Mouse (Mus musculus) cerebellum, adult 11-12 months (tissue): Measurements from ENCODE around the gene Tmem53.
A peak's percentile ranks its signal among the peaks of the same experiment; 100 is the strongest.

Experiments used
- DNase-seq: peaks from one replicate; pipeline ENCODE4 v3.0.0; 2022

Gene Tmem53

GRCm38 (mm10) chr4:117283271-117284191 lies 31.8 kb downstream of the Tmem53 start:
- DNase-seq = no peak

DNA sequence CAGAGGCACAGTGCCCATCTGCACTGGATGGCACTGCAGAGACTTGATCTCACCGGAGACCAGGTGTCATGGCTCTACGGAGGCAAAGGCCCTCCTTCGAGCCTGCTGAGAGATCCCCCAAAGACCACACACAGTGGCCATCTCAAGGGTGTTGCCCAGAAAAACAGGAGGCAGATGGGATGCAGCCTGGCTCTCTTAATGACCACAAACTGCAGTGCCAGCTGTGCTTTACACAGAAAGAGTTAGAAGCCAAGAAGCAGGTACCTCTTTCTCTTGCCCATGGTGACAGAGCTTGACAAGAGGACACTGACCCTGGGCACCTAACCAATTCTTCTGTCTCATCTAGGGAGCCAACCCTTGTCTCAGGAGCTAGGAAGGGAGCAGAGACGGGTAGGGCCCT lies 32.6 kb downstream of the Tmem53 start:
- DNase-seq = no peak

- DNase-seq = no peak
Measured at GRCm38 (mm10) chr4:117288277-117288926, 36.7 kb downstream of the Tmem53 start.

DNA sequence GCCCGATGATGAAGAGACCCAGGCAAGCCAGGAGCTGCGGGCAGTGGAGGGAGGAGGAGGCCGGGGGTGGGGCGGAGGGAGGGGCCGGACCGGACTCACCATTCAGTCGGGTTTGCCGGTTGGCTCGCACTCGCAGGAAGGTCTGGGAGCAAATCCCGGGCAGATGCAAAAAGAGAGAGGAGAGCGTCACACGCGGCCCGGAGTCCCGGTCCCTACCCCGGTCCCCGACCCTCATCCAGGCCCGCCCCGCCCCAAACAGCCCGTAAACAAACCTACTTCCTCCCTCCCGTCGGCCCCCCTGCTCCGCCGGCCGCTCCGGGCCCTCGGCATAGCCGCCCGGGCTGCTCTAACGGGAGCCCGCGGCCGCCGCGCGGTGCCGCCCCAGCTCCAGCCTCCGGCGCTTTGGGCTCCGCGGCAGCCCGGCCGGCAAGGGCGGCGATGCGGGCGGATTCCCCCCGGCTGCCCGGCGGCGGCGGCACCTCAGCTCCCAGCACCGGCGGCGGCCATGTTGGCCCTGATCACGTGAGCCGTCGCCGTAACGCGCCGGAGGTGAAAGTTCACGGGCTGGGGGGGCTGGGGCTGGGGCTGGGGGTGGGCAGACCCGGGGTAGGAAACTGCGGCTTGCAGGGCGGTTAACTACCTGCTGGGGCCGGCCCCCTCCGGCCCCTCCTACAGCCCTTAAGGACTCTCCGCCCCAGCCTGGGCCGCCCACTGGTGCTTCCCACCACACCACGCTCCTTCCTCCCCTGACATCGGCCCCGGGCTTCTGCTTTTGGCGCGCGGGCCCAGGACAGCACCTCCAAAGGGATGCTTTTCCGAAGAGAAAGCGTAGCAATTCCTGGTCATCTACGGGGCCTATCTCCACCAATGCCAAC lies 37.4 kb downstream of the Tmem53 start:
- DNase-seq = peak; percentile 71

DNA sequence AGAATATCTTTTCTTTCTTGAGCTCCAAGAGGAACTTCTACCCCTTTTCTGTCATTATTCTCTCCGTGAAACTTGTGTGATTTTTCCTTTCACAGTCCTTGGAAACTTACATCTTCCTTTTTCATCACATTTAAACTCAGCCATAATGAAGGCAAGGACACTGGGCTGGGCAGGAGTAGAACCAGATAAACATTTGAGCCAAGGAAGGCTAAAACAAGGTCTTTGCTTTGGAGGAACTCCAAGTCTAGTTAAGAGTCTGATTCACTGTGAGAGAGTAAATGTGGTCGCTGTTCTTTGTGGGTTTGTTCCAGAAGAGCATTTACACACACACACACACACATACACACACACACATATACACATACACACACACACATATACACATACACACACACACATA lies 39.9 kb downstream of the Tmem53 start:
- DNase-seq = no peak

DNA sequence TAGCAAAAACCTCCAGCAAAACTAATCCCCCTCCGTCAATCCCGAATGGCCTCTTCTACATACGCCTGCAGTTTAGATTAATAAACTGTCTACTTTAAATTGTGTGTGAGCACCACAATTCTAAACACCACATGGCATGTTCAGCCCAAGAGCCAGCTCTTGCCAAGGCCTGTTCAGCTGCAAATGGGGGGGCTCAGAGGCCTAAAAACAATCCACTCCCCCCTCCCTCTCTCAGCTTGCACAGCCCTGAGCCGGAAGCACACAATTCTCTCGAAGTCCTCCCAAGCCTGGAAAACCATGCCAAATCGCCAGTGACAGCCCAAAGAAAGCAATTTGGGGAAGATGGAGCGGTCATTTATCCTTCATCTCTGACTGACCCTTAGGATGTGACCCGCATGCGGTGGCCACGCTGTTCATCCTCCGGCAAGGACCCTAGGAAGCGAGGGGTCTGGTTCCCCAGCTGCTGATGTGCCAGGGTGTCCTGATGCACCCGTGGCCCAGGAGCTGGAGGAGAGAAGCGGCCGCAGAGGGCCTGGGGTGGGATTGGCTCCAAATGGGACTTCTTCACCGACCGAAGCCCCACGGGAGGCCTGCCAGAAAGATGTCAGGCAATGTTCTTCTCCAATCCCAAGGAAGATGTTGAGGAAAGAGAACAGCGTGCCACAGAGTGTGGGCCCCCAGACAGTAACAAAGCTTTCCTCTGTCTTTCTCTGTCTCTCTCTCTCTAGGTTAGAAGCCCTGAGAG lies 45.3 kb downstream of the Tmem53 start:
- no peak for DNase-seq

DNA sequence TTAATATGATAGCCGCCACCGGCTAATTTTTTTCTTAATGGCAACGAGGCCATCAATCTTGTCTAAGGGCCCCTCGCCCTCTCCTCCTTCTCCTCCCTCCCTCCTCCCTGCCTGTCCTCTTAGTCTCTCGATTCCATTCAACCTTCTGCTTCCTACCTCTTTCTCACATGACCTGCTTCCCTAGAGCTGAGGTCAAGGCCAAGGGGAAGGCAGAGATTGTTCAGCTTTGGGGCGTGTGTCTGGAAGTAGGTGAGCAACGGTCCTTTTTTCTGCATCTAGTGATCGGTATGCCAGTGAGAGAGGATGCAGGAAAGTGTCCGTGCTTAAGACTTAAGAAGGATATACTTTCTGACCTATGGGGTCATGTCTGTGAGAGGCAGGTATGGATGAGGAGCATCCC lies 46.1 kb downstream of the Tmem53 start:
- DNase-seq = no peak

- no peak for DNase-seq
Measured at GRCm38 (mm10) chr4:117299921-117300320, 48.2 kb downstream of the Tmem53 start.

- no peak for DNase-seq
Measured at GRCm38 (mm10) chr4:117302027-117302806, 50.5 kb downstream of the Tmem53 start.

GRCm38 (mm10) chr4:117303581-117304238 lies 52.0 kb downstream of the Tmem53 start:
- no peak for DNase-seq

DNA sequence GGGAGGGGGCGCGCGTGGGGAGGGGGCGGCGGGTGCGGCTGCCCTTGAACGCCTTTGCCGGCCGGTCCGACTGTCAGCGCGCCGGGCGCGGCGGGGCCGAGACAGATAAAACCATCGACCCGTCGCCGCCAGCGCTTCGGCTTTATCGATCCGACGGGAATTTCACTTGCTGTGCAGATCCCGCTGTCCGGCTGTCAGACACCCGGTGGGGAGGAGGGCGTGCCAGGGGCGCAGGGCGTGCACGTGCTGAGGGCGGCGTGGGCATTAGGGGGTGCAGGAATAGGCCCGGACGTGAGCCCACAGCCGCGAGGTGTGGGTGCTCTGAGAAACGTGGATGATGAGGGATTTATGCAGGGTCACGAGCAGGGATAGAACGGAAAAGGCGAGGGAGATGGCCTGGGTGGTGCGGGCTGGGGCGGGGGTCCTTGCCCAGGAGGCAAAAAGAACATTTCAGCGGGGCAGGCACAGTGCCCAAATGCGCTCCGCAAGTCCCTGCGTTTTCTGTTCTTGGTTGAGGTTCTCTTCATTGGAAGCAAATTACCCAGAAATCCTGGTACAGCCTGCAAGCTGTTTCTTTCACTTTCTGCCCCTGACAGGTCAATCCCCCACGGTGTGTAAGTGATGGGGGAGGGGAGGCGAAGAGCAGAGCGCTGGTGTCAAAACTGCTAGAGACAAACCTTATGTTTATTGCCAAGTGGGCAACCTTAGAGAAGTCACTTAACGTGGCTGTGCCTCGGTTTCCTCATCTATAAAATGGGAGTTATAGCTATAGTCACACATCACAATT lies 52.7 kb downstream of the Tmem53 start:
- DNase-seq = no peak

DNA sequence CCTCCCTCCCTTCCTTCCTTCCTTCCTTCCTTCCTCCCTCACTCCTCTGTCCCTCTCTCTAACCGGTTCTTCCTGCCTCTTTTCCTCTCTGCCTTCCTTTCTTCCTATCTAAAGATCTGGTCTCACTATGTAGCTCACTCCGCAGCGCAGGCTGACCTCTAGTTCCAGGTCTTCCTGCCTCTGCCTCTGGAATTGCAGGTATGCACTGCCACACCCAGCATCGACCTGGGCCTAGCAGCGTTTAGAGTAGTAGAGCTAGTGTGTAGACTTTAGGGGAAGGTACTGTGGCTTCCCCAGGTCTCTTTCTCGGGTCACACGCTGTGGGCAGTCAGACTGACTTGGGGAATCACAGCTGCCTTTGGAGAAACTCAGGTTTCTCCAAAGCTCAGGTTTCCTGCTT lies 53.7 kb downstream of the Tmem53 start:
- DNase-seq = no peak

DNA sequence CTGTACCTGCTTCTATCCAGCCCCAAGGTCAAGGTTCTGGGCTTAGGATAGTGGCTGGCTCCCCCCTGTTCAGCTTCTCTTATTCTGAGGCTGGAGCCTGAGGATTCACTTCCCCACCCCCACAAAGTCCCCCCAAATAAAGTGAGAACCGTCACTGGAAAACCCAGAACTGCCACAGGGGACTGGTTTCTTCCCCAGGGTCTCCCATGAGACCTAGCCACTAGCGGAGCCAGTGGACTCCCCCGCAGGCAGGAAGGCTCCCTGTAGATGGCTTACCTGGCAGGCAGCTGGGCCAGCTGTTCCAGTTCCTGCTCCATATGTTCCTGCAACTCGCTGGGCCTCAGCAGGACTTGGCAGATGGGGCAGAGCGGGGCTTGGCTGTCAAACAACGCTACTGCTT lies 55.5 kb downstream of the Tmem53 start:
- DNase-seq = no peak

GRCm38 (mm10) chr4:117309427-117309826 lies 57.7 kb downstream of the Tmem53 start:
- no peak for DNase-seq

DNA sequence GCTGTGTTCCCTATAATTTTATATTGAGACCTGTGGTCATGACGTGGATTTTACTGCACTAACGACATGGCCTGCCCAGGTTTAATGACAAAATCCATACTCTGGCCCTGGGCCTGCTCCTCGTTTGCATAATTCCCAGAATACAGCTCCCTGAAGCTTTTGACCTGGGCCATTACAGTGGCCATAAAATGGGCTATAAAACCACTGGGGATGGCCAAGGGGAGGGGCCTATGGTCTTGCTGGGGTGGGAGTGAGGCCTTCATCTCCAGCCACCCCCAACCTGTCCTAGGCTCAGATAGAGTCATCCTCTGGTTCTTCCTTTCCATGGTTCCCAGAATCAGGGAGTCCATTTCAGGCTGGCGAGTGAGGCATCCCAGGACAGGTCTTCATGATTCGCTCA lies 60.1 kb downstream of the Tmem53 start:
- DNase-seq = no peak

DNA sequence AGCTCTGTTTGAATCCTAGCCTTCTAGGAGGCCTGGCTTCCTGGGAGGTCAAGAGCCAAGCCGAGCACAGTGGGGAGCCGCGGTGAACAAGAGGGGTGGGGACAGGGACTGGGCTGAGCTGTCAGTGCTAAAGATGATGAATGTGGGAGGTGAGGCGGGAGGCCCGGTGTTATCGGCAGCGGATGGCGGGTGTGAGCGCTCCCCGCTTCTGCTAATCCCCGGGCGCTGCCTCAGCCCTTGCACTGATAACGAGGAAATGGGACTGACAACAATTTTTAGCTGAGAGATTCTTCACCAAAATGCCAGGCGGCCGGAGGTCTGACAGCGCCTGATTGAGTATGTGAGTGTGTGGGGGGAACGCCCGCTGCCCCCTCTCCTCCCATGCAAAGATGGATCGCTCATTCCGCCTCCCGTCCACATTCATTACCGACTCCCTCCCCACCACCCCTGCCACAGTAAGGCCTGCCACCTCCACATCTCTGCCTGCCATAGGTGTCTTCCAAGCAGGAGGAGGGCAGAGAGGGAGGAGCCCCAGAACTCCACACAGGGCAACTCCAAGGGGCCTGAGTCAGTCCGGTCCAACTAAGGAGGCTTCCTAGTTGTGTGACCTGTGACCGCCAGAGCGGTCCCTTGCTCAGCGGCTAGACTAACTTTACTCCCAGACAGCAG lies 60.8 kb downstream of the Tmem53 start:
- DNase-seq = no peak

DNA sequence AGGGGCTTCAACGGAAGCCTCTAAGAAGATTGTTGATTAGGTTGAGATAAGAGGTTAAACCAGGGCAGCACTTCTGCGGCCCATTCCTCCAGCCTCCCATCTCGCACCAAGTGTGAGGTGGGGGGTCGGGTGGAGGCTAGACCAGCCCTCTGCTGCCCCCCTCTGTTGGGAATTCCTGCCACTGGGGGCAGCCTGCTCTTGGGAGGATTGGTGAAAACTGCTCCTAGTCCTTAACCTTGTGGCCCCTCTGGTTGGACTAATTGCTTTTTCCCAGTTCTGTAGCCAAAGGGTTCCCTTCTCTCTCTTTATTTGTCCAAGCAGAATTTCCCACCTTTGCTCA lies 61.3 kb downstream of the Tmem53 start:
- DNase-seq = no peak

- DNase-seq = no peak
Measured at GRCm38 (mm10) chr4:117314849-117315500, 63.2 kb downstream of the Tmem53 start.

DNA sequence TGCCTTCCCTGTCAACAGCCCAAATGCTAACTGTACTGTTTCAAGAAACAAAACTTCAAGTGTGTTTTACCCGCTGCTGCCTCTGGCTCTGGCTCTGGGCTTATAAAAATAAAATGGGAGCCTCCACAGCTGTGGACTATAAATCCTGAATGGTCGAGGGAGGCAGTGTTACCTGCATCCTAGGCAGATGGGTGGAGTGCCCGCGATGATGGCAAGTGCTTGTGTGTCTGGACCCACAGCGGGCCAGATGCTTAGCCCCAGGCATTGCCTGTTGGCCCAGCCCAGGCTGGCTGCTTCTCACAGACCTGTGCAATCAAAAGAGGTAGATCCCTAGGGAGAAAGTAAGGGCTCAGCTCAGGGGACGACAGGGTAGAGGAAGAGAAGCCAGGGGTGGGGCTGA lies 65.0 kb downstream of the Tmem53 start:
- no peak for DNase-seq
